Mouse (Mus musculus) midbrain, embryonic 10.5 days (tissue): Measurements from ENCODE around the gene Gtpbp2. TPM values are rescaled to one million over a fixed set of nuclear protein-coding genes. Genes with fewer than 3 reads are reported as not detected.

Experiments
- DNase-seq: peaks from one replicate; pipeline ENCODE4 v3.0.0-alpha.2; 2017; ENCODE audit warnings: low spot score
- H3K27ac ChIP-seq: fragments of 300-500 bp; sonication (generic); replicated peaks from 2 replicates; pipeline ENCODE4 v1.5.1; 2016; ENCODE audit warnings: mild to moderate bottlenecking
- H3K27me3 ChIP-seq: fragments of 300-500 bp; sonication (generic); 2 replicates; pipeline ENCODE4 v1.6.1; 2016; ENCODE audit warnings: low read depth, mild to moderate bottlenecking; ENCODE audit not compliant: poor library complexity, severe bottlenecking
- H3K36me3 ChIP-seq: fragments of 300-500 bp; sonication (generic); 2 replicates; pipeline ENCODE4 v1.6.1; 2016; ENCODE audit warnings: mild to moderate bottlenecking, moderate library complexity
- H3K4me1 ChIP-seq: fragments of 300-500 bp; sonication (generic); 2 replicates; pipeline ENCODE4 v1.6.1; 2016
- H3K4me3 ChIP-seq: fragments of 300-500 bp; sonication (generic); 2 replicates; pipeline ENCODE4 v1.5.1; 2016; ENCODE audit warnings: mild to moderate bottlenecking, moderate library complexity
- H3K9me3 ChIP-seq: fragments of 300-500 bp; sonication (generic); replicated peaks from 2 replicates; pipeline ENCODE4 v1.6.1; 2016; ENCODE audit warnings: mild to moderate bottlenecking
- WGBS: fragments of 180-500 bp; shearing (Covaris S2); methylation state at CpG from one replicate; pipeline ENCODE4 v1.1.7; 2016; 5-methylcytosine and 5-hydroxymethylcytosine counted together
- polyA plus RNA-seq: library from polyadenylated mRNA; unstranded; fragments of >200 nt; fragmentation: Nextera tagmentation; extraction: Ambion mirVana; gene quantifications from 2 replicates; pipeline ENCODE4 v1.2.1, GENCODE M21; 2016

The Gtpbp2 gene
- polyA plus RNA-seq, 1 experiment from 2014 or later: 28.2 TPM

DNA sequence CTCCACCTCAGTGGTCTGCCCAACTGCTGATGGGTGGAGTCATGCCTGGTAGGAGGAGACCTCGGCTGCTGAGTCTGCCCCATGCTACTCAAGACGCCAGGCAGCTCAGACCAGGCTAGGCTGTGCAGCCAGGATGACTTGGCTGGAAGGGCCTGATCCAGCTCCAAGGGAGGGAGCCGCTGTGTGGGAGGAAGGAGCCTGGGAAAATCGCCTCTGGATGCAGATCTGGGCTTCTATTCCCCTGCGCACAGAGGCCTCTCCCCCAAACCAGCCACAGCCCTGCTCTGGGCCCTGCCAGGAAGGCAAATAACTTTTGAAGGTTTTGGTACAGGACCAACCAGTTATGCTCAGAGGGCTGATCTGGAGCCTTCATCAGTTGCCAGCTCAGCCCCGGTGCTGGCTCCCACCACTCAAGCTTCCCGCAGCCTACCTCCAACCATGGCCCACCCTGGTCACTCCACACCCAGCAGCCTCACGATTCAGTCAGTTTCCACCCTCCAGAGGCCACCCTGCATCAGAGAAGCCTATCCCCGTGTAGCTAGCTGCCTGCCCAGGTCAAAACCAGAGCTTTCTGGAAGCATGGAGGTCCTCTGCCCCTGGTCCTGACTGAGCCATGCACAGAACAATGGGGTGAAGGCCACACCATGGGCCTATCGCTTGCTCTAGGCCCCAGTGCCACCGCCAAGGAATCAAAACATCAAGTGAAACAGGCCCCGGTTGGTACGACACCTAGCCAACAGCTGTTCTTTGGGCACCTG, 30.9 kb upstream of the Gtpbp2 start:
- Histone ChIP-seq H3K27me3 (no peaks in the 10 kb centered on the region), H3K4me3 (no peak overlapping the region), H3K9me3 (no peaks in the 10 kb centered on the region), H3K36me3 (peaks cover 54% of the 10 kb centered on the region), H3K4me1 (0 out of 2 replicates have a peak, but pooled peaks cover 6% of the 10 kb centered on the region), H3K27ac (no peak overlapping the region)
- no peak for DNase-seq
- WGBS: 81% methylated on average over 13 of the region's 13 CpGs

DNA sequence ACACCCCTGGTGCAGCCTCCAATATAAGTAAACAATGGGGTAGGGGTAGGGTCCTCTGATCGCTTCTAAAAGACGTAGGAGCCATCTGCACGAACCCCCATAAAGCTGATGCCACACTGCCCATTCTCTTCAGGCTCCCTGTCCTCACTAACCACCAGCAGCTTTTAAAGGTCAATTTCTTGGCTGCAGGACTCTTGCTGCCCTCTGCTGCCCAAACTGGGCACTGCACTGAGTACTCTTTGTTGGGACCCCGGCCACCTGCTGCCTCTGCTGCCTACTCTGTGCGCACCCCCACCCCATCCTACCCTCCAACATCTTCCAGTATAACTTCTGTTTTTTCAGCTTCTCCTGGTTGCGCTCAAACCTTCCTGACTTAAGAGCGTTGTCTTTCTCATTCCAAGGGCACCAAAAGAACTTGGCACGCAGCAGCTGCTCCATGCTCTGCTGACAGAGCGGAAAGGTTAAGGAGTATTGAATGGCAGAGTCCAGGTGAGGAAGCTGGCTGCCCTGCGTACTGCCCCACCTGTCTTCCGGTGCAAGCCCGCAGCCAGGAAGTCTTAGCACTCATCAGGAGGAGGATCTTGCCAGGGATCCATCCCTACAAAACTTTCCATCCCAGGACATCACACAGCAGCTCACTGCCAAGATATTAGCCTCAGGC, 28.6 kb upstream of the Gtpbp2 start:
- DNase-seq: peak; percentile 81
- Histone ChIP-seq H3K36me3 (peaks cover 37% of the 10 kb centered on the region), H3K9me3 (0 out of 2 replicates have a peak, but pooled peaks cover 3% of the 10 kb centered on the region), H3K27ac (no peak overlapping the region; the same call in 1 of the 2 replicates), H3K27me3 (no peaks in the 10 kb centered on the region), H3K4me1 (0 out of 2 replicates have a peak, but pooled peaks cover 6% of the 10 kb centered on the region), H3K4me3 (no peak overlapping the region)
- 15% methylated on average over 12 of the region's 12 CpGs for WGBS

DNA sequence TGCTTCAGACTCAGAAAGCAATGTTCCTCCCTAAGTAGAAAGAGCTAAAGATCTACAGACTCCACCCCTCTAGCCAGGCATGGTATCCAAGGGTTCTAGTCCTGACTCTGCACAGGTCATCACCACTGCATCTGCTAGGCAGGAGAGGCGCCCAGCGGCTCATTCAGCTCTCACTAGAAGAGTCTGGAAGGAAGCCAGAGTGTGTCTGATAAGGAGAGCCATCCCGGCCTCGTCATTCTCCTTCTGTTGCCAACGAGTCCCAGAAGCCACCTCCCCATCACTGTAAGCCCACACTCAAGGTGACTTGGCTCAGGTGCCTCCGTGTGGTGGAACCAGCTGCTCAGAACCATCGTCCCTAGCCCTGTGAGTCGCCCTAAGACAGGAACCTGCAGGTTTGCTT, 28.0 kb upstream of the Gtpbp2 start:
- DNase-seq: no peak
- 75% methylated on average over 8 of the region's 8 CpGs for WGBS
- no peak overlapping the region for H3K4me3 ChIP-seq
- H3K27me3 ChIP-seq: no peaks in the 10 kb centered on the region
- H3K4me1 ChIP-seq: 0 out of 2 replicates have a peak, but pooled peaks cover 6% of the 10 kb centered on the region
- no peak overlapping the region for H3K27ac ChIP-seq
- 0 out of 2 replicates have a peak, but pooled peaks cover 3% of the 10 kb centered on the region for H3K9me3 ChIP-seq
- H3K36me3 ChIP-seq: peaks cover 30% of the 10 kb centered on the region

DNA sequence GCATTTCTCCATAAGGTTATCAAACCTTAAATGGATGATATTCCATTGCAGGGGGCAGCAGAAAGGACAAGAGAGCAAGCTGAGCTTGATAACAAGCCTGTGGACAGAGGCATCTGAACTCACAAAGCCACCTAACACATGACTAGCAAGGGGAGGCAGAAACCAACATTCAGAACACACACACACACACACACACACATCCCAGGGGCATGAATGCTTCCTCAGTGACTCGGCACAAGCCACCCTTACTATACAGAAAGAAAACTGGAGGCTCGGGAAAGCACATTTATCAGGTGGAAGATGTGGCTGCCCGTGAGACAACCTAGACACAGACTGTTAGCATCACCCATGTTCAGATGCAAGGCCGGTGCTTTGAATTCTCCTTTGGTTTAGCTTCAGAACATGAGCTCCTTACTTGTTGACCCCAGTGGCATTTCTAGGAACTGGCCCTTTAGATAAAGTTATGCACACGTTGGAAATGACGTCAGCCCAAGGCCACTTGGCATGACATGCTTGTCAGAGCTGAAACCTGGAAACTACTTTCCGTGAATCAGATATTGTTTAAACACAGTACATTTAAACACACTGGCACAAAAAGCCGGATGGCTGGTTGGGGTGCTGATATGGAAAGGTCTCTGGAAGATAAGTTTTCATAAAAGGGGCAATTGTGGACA, 22.1 kb upstream of the Gtpbp2 start:
- Histone ChIP-seq H3K27ac (no peak overlapping the region), H3K9me3 (0 out of 2 replicates have a peak, but pooled peaks cover 3% of the 10 kb centered on the region), H3K4me3 (no peak overlapping the region), H3K4me1 (peaks cover 8% of the 10 kb centered on the region), H3K36me3 (peaks cover 6% of the 10 kb centered on the region; the same call in 1 of the 2 replicates), H3K27me3 (peaks cover 9% of the 10 kb centered on the region; the same call in 1 of the 2 replicates)
- no peak for DNase-seq
- WGBS: 87% methylated on average over 8 of the region's 8 CpGs

DNA sequence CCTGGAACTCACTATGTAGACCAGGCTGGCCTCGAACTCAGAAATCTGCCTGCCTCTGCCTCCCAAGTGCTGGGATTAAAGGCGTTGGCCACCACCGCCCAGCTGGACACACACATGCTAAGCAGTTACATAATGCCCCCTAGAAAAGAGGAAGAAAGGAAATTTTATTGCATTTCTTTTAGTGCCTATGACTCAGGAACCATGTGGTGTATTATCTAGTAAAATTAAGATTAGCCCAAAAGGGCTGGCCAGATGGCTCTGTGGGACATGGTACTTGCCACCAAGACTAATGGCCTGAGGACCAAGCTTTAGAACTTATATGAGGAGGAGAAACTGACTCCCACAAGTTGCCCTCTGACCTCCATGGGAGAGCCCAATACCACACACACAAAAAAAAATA, 21.0 kb upstream of the Gtpbp2 start:
- 90% methylated on average over 3 of the region's 3 CpGs for WGBS
- Histone ChIP-seq H3K9me3 (0 out of 2 replicates have a peak, but pooled peaks cover 3% of the 10 kb centered on the region), H3K4me3 (no peak overlapping the region), H3K36me3 (peaks cover 6% of the 10 kb centered on the region; the same call in 1 of the 2 replicates), H3K4me1 (peaks cover 18% of the 10 kb centered on the region), H3K27ac (no peak overlapping the region), H3K27me3 (peaks cover 9% of the 10 kb centered on the region; the same call in 1 of the 2 replicates)
- DNase-seq: no peak

DNA sequence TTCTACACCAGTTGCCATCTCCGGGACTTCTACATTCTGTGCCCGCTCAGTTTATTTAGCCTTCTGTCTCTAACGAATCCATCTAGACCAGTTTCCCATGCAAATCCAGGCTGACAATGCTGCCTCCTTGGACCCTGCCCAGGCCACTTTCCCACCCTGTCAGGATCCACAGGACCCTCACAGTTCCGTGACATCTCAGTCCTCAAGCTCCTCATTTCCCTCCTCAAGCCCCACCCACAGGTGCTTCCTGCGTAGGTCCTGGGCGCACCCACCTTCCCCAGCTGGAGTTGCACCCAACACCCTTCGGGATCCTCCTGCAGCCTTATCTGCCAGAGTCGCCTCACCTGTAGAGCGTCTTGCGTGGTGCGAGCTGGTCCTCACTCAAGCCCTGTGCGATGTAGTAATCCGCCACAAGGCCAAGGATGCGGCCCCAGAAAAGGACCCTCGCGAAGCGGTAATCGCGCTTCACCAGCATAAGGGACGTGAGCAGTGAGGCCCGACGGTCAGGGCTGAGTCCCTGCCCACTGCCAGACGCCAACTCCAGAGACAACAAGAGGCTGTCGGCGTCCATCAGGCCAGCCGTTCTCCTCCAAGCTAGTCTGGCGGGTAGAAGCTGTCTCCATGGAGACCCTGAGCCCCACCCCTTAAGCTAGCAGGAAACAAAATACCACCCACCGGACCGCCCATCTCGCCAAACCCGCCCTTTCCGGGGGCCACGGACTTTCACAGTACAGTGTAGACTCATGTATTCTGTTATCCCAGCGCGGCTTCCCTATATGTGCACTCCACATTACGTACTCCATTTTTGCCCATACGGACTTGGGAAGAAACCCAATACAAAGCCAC, 17.0 kb upstream of the Gtpbp2 start, which contains the start of gene Rsph9:
Gene Rsph9 (minus strand): TSS at position 639 of the 846 bp plus-strand sequence.
- peaks cover 37% of the 10 kb centered on the region for H3K36me3 ChIP-seq
- no peaks in the 10 kb centered on the region for H3K9me3 ChIP-seq
- 7% methylated on average over 37 of the region's 37 CpGs for WGBS
- peak; percentile 81 for DNase-seq
- H3K4me3 ChIP-seq: peak within 1 kb of the TSS; percentile 64
- peaks cover 18% of the 10 kb centered on the region for H3K4me1 ChIP-seq
- peaks cover 9% of the 10 kb centered on the region; the same call in 1 of the 2 replicates for H3K27me3 ChIP-seq
- H3K27ac ChIP-seq: peak within 1 kb of the TSS; percentile 77

DNA sequence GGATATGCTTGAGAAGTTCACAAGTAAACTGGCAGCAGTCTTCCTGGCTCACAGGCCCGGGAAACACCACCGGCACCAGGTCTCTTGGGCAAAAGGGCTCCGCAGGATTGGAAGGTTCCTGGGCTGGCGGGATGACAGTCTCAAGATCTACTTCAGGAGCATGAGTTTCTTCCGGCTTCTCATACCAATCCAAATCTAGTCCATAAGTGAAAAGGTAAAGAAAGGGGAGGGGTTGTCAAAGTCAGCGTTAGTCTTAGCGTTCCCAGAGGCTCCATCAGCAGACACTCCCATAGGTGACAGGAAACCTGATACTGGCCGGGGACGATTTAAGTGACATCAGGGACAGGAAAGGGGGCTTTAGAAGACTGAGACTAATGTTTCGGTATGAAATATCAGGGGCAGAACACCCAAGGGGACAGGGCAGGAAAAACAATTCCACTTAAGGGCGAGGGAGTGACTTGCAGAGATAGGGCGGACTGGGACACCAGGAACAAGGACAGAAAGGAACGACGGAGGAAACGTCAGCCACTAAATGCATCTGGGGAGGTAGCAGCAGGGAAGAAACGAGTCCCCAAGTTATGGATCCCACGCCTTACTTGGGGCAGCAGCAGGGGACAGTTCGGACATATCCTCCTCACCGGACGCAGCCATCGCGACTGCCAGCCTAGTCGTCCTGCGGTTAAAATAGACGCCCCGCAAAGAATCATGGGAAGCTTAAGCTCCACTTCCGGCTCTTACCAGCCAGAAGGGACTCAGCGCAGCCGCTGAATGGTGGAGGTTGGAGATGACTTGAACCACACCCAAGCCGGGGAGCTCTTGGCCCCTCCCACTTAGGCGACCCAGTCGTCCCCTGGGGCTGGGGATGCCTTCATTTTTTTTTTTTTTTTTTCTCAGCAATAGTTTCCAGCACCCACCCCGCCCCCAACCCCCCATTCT, 7.7 kb upstream of the Gtpbp2 start, which contains the start of gene Mad2l1bp:
Gene Mad2l1bp (minus strand): TSS at position 707 of the 936 bp plus-strand sequence.
- peaks cover 26% of the 10 kb centered on the region for H3K36me3 ChIP-seq
- no peaks in the 10 kb centered on the region for H3K27me3 ChIP-seq
- H3K4me1 ChIP-seq: peaks cover 13% of the 10 kb centered on the region
- peak; percentile 88 for DNase-seq
- H3K4me3 ChIP-seq: peak within 1 kb of the TSS; percentile 81
- H3K9me3 ChIP-seq: no peaks in the 10 kb centered on the region
- WGBS: 9% methylated on average over 33 of the region's 33 CpGs
- peak within 1 kb of the TSS; percentile 88 for H3K27ac ChIP-seq

DNA sequence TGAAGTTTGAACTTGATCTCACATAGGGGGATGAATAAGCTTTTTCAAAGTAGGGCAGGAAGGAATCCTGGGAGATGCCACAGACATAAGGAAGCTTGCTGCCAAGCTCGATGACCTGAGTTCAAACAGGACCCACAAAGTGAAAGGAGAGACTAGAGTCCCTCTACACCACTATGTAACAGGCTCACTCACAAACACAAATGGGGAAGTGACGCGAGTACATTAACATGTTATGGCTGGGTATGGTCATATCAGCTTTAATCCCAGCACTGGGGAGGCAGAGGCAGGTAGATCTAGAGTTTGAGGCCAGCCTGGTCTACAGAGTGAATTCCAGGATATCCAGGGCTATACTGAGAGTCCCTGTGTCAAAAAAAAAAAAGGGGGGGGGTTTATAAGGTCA, 6.5 kb upstream of the Gtpbp2 start:
- H3K4me1 ChIP-seq: peaks cover 13% of the 10 kb centered on the region
- H3K27ac ChIP-seq: no peak overlapping the region
- H3K9me3 ChIP-seq: no peaks in the 10 kb centered on the region
- H3K4me3 ChIP-seq: no peak overlapping the region
- WGBS: 92% methylated on average over 3 of the region's 3 CpGs
- H3K36me3 ChIP-seq: peaks cover 14% of the 10 kb centered on the region
- H3K27me3 ChIP-seq: no peaks in the 10 kb centered on the region
- no peak for DNase-seq

DNA sequence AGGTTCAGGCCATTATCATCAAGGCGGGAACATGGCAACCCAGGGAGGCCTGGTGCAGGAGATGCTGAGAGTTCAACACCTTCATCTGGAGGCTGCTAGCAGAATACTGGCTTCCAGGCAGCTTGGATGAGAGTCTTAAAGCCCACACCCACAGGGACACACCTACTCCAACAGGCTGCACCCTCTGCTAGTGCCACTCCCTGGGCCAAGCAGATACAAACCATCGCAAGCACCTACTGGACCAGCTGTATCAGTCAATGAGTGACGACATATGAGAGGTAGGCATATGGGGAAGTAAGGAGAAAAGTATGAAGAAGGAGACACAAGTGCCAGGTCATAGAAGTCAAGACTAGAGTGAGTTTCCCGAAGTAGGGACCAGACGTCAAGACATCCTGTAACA, 4.2 kb upstream of the Gtpbp2 start:
- no peaks in the 10 kb centered on the region for H3K27me3 ChIP-seq
- H3K4me3 ChIP-seq: no peak overlapping the region
- H3K27ac ChIP-seq: no peak overlapping the region
- DNase-seq: no peak
- peaks cover 25% of the 10 kb centered on the region for H3K4me1 ChIP-seq
- no peaks in the 10 kb centered on the region for H3K9me3 ChIP-seq
- H3K36me3 ChIP-seq: peaks cover 3% of the 10 kb centered on the region
- WGBS: 87% methylated on average over 5 of the region's 5 CpGs

DNA sequence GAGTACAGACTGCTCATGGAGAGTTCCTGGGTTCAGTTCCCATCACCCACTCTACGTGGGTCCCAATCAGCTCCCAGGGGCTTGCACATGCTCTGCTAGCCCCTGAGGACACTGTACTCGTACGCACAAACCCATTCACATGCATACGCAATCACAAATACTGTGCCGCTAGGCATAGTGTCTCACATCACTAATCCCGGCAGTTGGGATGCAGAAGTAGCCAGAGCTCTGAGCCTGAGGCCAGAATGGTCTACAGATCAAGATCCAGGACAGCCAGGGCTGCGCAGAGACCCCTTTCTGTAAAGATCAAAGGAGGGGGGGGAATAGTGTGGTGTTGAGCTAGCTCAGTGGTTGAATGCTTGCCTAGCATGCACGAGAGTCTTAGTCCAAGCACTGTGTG, 3.7 kb upstream of the Gtpbp2 start:
- peaks cover 29% of the 10 kb centered on the region for H3K4me1 ChIP-seq
- no peak overlapping the region for H3K4me3 ChIP-seq
- no peaks in the 10 kb centered on the region for H3K27me3 ChIP-seq
- H3K9me3 ChIP-seq: no peaks in the 10 kb centered on the region
- no peak overlapping the region for H3K27ac ChIP-seq
- 91% methylated on average over 8 of the region's 8 CpGs for WGBS
- DNase-seq: no peak
- H3K36me3 ChIP-seq: no peaks in the 10 kb centered on the region

DNA sequence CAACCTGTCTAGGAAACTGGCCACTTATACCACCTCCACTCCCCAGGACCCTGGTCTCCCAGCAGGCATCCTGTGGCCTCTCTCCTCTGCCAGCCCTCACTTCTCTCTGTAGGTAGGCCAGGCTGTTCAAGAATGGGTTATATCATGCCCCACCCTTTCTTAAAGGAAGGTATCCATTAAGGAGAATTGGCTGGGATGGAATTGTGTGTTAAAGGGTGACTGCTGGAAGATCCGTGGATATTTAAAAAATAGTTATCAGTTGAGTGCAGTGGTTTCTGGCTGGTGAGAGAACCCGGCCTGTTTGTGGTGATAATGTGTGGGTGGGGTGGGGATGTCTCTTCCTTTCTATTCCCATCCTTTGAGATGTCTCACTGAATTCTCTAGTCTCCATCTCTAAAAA, 1.6 kb upstream of the Gtpbp2 start:
- peaks cover 18% of the 10 kb centered on the region for H3K36me3 ChIP-seq
- 77% methylated on average over 2 of the region's 2 CpGs for WGBS
- peak overlapping the region; percentile 89 for H3K4me3 ChIP-seq
- H3K27me3 ChIP-seq: no peaks in the 10 kb centered on the region
- no peaks in the 10 kb centered on the region for H3K9me3 ChIP-seq
- H3K4me1 ChIP-seq: peaks cover 32% of the 10 kb centered on the region
- H3K27ac ChIP-seq: no peak overlapping the region
- DNase-seq: no peak
